Mouse (Mus musculus): Measurements from ENCODE around the gene Orc5. TPM values are rescaled to one million over a fixed set of nuclear protein-coding genes. Genes with fewer than 3 reads are reported as not detected.
"Not testable (repeated sequence)": the region's sequence is repeated elsewhere in the genome, so short reads cannot be mapped to it uniquely, and the experiment has no call there.

Gene Orc5
- polyA plus RNA-seq, 1 experiment from 2014 or later, result 38.6 TPM

DNA sequence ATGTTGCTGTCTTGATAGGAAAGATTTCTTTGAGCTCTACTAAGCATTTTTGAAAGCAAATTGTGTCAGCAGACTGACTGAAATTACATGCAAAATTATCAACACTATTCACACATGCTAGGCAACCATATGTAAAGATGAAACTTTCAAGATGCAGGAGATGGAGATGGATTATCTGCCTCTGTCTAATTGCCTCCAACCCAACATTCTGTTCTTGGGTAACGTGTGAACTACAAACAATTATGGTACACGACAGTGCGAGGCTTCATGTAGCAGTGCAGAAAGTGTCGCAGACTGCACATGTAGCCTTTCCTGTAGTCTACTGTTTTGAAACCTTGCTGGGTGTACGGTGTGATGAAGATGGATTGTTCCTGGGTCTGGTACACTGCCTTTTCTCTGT is 67.7 kb downstream of the Orc5 start:
- no peak for ATAC-seq (ENCODE audit: insufficient read depth, low FRiP score, low read depth)
- Histone ChIP-seq H3K9me3 (no peaks in the 10 kb centered on the region), H3K4me3 (replicated peaks) (no peak overlapping the region), H3K36me3 (0 out of 2 replicates have a peak, but pooled peaks cover 4% of the 10 kb centered on the region), H3K9ac (no peak overlapping the region), H3K4me1 (no peaks in the 10 kb centered on the region), H3K4me2 (no peak overlapping the region), H3K27ac (no peak overlapping the region), H3K27me3 (replicated peaks) (no peaks in the 10 kb centered on the region)
- 81% methylated on average over 5 of the region's 5 CpGs for WGBS

DNA sequence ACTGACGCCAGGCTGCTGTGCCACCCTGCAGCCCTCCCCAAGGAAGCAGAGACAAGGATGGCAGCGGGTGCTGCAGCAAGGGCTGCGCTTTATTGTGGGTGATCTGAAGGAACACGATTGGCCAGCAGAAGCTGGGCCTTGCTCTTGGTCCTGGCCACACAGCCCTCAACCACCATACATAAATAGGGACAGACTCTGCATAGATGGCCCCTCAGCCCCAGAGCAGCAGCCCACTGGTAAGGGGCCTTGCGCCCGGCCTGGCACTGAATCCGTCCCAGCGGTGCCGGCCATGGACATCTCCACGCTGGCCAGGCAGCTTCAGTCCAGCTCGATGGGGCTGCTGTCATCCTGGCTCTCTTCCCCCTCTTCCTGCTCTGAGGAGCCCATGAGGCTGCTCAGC is 77.8 kb downstream of the Orc5 start:
- not testable (repeated sequence) for H3K36me3 ChIP-seq; H3K9me3 ChIP-seq; H3K27me3 ChIP-seq (replicated peaks); H3K27ac ChIP-seq; H3K4me1 ChIP-seq; ATAC-seq (ENCODE audit: insufficient read depth, low FRiP score, low read depth); H3K9ac ChIP-seq; H3K4me2 ChIP-seq; H3K4me3 ChIP-seq (replicated peaks)
- WGBS, result 95% methylated on average over 3 of the region's 11 CpGs

DNA sequence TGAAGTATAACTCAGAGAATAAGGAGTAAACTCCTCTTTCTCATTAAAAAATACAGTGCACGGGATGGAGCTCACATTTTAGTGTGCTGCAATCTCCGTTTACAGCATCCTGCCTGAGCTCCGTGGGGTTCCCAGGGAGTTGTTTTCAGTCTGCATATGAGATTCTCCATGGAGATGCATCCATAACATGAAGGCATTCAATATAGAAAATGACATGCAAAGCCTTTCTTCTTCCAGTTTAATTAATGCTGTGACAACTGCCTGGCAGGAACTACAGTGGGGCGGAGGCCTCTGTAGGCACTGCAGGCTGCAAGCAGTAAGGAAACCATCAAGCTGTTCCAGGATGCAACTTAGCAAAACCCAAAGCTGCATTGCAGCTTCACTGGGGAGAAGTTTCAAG is 79.0 kb downstream of the Orc5 start:
- H3K27ac ChIP-seq, result no peak overlapping the region
- H3K27me3 ChIP-seq (replicated peaks), result no peaks in the 10 kb centered on the region
- 72% methylated on average over 4 of the region's 4 CpGs for WGBS
- H3K9me3 ChIP-seq, result no peaks in the 10 kb centered on the region
- no peaks in the 10 kb centered on the region for H3K36me3 ChIP-seq
- H3K4me2 ChIP-seq, result no peak overlapping the region
- no peaks in the 10 kb centered on the region for H3K4me1 ChIP-seq
- no peak overlapping the region for H3K9ac ChIP-seq
- ATAC-seq (ENCODE audit: insufficient read depth, low FRiP score, low read depth), result no peak
- H3K4me3 ChIP-seq (replicated peaks), result no peak overlapping the region

DNA sequence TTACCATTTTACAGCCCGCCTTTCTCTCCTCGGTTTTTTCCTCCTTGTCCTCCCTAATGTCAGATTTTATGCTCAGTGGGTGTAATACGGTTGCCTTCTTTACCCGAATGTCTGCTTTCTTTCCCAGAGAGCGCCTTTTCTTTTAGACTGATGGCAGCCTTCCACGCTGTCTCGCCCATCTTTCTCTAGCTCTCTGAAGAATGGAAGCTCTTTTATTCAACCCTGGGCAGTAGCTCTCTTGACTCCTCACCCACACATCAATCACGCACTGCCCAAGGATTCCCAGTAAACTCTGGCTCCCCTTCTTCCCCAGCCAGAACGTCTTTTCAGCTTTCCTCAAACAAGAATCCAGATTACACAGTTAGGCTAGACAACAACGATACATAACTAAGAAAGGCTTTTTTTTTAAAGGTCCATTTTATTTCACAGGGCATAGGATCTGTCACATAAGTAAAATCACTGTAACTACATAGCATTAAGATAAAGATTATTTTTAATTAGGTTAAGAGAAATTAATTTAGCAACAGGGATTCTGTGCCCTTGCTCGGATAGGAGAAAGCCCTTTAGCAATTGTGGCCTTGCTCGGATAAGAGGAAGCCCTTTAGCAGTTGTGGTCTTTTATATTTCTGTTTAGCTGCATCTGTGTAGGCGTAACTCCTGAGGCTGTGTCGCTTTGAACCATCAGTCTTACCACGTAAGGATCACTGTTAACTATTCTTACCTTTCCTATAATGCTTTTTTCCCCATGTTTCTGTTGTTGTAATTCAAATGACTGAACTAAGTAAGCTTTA is 97.2 kb downstream of the Orc5 start:
- ATAC-seq (ENCODE audit: insufficient read depth, low FRiP score, low read depth), result no peak
- Histone ChIP-seq H3K27me3 (replicated peaks) (no peaks in the 10 kb centered on the region), H3K36me3 (no peaks in the 10 kb centered on the region), H3K4me2 (no peak overlapping the region), H3K27ac (no peak overlapping the region), H3K4me3 (replicated peaks) (no peak overlapping the region), H3K4me1 (no peaks in the 10 kb centered on the region), H3K9me3 (no peaks in the 10 kb centered on the region), H3K9ac (no peak overlapping the region)
- WGBS, result 72% methylated on average over 15 of the region's 15 CpGs

DNA sequence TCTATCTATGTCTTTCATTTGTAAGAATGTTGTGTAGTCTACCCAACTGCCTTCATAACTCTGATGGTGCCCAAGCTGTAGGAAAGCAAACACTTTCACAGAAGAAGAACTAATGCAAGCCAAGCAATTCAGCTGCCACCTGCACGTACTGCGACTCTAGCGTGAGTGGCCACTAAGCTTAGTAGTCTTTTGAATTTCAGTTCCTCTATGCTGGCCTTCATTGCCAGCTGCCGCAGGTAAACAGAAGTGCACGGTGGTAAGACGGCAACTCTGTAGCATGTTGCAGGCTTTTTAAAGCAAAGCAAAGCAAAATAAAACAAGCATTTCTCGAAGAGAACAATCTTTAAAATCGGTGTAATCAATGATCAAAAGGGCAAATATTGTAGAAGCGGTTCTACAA is 97.8 kb downstream of the Orc5 start:
- Histone ChIP-seq H3K4me2 (no peak overlapping the region), H3K9me3 (no peaks in the 10 kb centered on the region), H3K27ac (no peak overlapping the region), H3K9ac (no peak overlapping the region), H3K36me3 (no peaks in the 10 kb centered on the region), H3K27me3 (replicated peaks) (no peaks in the 10 kb centered on the region), H3K4me1 (no peaks in the 10 kb centered on the region), H3K4me3 (replicated peaks) (no peak overlapping the region)
- 85% methylated on average over 9 of the region's 9 CpGs for WGBS
- ATAC-seq (ENCODE audit: insufficient read depth, low FRiP score, low read depth), result no peak

DNA sequence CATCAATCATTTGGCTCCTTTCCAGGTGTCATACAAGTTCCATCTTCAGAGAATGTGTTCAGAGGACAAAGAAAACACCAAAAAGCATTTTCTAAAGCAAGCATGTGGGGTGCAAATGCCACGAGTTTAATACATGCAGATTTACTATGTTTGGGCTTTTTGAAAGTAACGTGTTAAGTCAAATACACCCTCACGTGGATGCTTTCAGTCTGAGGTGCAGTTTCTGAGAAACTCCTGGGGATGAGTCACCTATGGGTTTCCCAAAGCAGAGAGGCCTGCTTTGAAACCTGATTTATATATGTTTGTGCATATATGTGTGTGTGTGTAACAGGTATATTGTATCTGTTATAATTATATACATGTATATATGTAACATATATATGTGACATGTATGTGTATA is 98.5 kb downstream of the Orc5 start:
- 62% methylated on average over 3 of the region's 3 CpGs for WGBS
- Histone ChIP-seq H3K27ac (no peak overlapping the region), H3K4me1 (no peaks in the 10 kb centered on the region), H3K9ac (no peak overlapping the region), H3K27me3 (replicated peaks) (no peaks in the 10 kb centered on the region), H3K4me2 (no peak overlapping the region), H3K4me3 (replicated peaks) (no peak overlapping the region), H3K9me3 (no peaks in the 10 kb centered on the region), H3K36me3 (no peaks in the 10 kb centered on the region)
- no peak for ATAC-seq (ENCODE audit: insufficient read depth, low FRiP score, low read depth)

DNA sequence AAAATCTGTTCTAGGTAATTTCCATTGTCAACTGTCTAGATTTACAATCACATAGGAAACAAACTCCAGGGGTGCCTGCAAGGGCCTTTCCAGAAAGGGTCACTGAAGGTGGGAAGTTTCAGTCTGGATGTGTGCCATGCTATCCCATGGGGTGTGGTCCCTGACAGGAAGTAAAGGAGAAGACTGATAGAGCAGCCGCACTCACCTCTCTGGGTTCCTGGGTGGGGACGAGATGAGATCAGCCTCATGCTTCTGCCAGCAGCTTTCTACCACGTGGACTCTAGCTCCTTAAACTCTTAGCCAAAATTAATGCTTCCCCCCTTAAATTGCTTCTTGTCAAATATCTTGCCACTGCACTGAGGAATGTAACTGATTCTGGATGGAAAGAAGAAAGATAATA is 100.7 kb downstream of the Orc5 start:
- Histone ChIP-seq H3K27ac (no peak overlapping the region), H3K27me3 (replicated peaks) (no peaks in the 10 kb centered on the region), H3K4me2 (no peak overlapping the region), H3K9ac (no peak overlapping the region), H3K36me3 (no peaks in the 10 kb centered on the region), H3K4me1 (no peaks in the 10 kb centered on the region), H3K4me3 (replicated peaks) (no peak overlapping the region), H3K9me3 (no peaks in the 10 kb centered on the region)
- 52% methylated on average over 3 of the region's 3 CpGs for WGBS
- no peak for ATAC-seq (ENCODE audit: insufficient read depth, low FRiP score, low read depth)

Other genes starting within 250 kb of the Orc5 start
- gene Reln, start 205.7 kb downstream of the Orc5 start, polyA plus RNA-seq (2015; fragmentation: Nextera tagmentation; extraction: Ambion mirVana), result 4.8 and 5.3 TPM in 2 replicates
- 0.23 and 0.28 TPM in 2 replicates for gene Lhfpl3, start 195.6 kb upstream of the Orc5 start, polyA plus RNA-seq (2015; fragmentation: Nextera tagmentation; extraction: Ambion mirVana)